Mouse (Mus musculus) urinary bladder, postnatal 25 days (tissue): ENCODE data around the gene Gstt2.

ENCODE experiments used
- DNase-seq: peaks from one replicate; pipeline ENCODE4 v3.0.0; 2022; ENCODE audit warnings: low spot score

Gstt2 gene

DNA sequence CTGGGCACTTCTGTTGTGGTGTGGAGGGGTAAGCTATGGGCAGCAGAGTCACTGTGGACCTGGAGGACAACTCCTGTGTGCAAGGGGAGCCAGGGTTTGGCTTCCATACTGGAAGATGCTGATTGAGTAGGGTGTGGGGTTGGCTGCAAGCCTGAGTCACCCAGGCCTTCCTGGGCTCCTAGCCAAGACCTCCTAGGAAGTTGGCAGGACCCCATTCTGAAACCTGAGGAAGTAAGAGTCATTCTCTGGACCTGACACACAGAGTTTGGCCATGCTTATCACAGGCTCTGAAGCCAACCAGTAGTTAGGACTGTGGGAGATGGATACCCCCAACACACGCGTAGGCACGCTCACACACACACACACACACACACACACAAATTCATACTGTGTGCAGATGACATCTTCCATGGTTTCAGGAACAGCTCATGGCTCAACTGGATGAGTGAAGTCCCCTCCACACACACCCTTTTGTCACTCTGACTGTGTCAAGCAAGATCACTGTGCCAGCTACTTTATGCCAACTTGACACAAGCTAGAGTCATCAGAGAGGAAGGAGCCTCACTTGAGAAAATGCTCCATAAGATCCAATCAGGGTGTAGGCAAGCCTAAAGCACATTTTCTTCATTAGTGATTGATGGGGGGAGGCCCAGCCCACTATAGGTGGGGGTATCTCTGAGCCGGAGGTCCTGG lies 9.4 kb downstream of the Gstt2 start:
- DNase-seq, result no peak

DNA sequence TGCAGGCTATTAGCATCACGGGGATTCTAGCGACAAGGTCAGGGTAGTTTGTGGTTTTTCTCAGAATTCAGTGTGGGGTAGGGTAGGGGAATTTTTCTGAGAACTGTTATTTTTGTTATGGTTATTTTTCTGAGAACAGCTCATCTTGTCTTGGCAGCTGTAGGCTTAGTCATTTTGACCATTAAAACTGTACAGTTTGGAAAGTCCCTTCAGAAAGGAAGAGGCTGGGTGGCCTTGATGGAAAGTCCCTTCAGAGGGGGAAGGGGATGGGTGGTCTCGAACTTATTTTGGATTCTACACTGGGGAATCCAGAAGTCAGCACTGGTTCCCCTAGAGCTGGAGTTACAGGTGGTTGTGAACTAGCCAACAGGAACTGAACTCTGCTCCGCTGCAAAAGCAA lies 12.7 kb downstream of the Gstt2 start:
- no peak for DNase-seq

DNA sequence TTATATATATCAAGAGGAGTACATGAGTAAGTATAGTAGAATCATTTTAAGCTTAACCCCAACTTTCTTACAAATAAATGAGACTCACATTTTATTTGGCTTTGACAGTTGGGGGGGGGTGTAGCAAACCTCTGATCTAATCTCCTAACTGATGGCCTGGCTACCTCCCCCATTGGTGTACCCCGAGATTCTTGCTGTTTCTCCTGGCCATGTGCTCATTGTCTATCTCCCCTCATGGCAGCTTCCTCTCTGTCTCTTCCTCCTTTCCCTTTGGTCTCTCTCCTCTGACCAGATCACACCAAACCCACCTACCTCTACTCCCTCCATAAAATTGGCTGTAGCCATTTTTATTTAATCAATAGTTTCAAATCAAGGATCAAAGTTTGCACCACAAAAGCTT lies 13.4 kb downstream of the Gstt2 start:
- no peak for DNase-seq

DNA sequence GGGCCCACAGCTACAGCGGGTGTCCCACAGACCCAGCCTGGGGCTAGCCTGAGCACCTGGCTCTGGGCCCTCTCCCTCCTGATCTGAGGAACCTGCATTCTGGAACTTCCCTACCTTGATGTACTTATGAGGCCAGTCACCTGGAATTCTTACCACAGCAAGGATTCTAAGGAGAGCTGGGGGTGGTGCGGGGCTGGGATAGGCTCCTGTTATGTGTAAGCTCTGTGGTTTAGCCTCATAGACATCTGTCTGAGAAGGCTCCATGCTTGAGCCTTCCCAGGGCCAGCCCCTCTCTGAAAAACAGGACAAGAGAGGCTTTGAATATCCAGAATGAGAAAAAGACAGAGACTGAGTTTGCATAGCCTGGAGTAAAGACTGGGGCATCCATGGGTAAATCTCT lies 14.8 kb downstream of the Gstt2 start, which contains the start of gene Gstt4:
Gene Gstt4, minus strand, starts transcription at position 101 of the 400 bp plus-strand sequence.
- no peak for DNase-seq

DNA sequence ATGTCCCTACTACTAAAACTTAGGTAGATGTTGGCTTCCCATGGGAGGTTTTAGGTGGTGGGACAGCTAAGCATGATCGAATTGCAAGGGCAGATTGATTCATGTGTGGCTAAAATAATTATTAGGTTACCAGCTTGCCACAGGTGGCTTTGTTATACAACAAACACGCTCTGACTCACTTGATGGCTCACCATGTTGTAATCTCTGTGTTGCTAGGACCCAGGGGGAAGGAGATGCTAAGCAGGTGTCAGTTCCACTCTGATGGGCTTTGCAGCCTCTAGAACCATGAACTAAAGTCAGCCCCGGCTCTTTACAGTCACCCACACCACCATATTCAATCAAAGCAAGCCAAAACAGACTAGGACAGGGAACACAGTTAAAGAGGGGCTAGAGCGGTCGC lies 17.3 kb downstream of the Gstt2 start:
- no peak for DNase-seq

DNA sequence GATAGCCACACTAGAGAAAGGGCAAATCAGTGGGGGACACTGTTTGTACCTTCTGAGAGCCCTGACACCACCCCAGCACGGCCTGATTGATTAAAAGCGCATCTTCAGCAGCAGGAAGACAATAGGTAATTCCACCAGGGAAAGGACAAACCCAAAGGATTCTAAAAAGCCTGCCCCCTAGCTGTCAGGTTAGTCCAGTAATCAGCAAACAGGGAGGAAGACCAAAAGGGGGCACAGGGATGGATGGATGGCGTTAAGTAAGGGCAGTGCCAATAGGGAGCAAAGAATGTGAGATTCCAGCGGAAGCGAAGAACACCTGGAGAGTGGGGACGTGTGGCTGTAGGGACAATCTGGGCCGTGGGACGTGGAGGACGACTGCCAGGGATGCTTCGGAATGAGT lies 18.6 kb downstream of the Gstt2 start:
- no peak for DNase-seq

DNA sequence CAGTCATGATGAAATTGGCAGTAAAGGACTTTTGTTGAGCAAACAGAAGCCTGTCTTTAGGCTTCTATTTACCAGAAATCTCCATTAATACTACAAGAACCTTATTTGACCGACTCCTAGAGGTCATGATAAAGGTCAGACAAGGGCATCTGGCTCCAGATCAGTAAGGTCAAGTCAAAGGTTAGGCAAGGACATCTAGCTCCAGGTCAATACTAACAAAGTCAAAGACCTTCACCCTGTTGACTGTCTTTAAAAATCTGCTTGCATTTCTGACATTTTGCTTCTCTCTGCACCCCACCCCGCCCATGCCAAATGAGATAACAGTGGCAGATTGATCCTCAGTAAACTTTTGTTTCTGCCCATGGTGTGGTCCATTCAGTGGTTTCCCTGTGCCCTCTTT lies 33.0 kb downstream of the Gstt2 start:
- no peak for DNase-seq

DNA sequence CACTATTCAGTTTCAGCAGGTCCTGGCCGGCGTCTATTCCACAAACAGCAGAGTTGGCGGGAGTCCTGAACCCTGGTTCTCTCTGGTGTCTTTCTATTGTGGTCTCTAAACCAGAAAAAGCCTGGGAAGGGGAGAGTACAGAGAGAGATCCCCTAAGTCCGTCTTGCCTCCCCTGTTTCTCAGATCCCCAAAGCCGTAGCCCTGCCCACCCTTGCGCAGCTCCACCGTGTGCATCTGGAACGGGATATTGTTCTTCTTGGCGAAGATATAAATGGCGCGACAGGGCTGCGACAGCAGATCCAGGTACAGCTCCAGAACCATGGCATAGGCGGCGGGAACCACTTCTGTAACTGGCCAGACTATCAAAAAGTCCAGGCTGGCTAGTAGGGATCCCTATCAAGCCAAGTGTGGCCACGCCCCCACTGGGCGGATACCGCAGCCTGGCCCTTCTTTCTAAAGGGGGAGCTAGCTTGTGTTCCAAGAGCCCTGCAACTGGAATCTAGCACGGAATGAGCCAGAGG lies 39.0 kb downstream of the Gstt2 start, which contains the start of gene Gstt1:
Gene Gstt1, minus strand, starts transcription at position 409 of the 521 bp plus-strand sequence.
- DNase-seq, result peak; percentile 61

DNA sequence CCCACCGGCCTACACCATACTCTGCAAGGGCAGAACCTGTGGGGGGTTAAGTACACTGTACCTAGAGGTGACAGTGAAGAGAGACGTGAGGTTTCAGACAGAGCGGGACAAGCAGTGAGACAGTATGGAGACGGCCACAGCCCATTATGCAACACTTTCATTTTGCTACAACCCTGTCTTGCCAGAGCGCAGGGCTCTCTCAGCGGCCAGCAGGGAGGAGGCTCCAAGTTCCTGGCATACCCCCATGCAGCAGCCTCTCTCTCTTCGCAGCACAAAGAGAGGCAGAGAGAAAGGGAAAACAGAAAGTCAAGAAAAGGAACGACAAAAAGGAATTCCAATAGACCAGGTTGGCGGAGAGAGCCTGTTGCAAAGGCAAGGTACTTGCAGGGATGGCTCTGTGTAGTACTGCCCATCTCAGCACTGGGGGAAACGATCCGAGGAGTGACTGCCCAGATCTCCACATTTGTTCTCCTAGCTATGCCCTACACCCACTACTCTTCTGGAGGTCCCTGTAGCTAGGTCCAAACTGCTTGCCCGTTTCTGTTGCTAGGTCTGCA lies 39.5 kb downstream of the Gstt2 start:
- DNase-seq, result peak; percentile 47

DNA sequence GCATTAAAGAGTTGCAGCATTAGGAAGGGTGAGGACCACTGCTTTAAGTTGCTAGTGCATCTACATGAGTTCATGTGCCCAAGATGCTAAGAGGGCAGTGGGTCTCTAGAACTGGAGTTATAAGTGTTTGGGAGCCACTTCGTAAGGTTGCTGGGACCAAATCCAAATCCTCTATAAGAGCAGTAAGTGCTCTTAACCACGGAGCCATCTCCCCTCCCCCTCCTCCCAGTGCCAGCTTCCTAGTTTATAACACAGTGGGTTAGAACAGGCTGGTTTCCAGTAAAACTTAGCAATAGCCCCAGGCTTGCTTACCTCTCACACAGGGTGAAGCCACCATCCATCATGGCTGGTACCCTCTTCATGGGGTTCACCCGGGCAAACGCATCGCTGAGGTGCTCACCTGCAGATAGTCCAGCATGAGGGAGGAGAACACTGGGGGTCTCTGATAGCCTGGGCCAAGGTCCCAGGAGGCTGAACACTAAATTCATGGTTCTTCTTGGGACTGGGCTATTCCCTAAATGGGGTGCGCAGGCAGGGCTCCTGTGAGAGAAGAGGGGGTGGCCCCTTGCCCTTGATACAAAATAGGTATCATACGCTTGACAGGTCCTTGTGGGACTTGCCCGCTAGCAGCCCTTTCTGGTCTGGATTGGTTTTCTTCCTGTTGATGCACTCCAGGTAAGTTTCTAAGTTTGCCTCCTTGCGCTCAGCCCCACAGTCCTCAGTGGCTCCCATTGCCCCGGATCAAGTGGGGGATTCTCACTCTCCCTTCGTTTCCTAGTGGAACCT lies 40.3 kb downstream of the Gstt2 start:
- DNase-seq, result no peak

DNA sequence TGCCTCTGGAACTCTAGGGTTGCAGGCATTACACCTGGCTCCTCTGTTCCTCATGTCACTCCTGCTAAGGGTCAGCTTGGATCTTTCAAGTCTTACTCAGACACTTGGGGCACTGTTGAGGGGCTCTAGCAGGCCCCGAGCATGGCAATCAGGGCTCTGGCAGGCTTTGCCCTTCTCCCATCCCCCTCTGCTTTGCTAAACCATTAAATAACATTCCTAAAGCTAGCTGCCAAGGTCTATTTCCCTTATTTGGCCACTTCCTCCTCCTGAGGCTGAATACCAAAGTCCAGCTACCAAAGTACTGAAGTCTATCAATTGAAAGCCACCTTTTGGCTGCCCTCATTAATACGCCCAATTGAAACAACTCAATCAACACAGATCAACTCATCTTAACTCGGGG lies 42.3 kb downstream of the Gstt2 start:
- no peak for DNase-seq

DNA sequence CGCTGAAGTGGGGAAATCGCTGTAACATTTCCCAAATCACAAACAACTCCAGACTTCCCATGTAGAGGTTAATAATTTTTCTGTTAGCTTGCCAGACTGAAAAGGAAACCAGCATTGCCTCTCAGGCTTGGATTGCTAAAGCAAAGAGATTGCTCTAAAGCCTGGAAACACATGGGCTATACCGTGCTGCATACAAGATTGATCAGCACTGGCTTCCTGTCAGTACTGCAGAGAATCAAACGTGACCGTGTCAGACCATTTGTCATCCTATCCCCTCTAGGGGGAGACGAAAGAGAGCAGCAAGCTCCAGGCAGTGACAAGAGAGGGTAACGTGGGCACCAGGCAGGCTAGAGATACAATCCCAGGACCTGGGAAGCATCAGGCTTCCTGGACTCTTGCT lies 46.5 kb downstream of the Gstt2 start:
- DNase-seq, result no peak

DNA sequence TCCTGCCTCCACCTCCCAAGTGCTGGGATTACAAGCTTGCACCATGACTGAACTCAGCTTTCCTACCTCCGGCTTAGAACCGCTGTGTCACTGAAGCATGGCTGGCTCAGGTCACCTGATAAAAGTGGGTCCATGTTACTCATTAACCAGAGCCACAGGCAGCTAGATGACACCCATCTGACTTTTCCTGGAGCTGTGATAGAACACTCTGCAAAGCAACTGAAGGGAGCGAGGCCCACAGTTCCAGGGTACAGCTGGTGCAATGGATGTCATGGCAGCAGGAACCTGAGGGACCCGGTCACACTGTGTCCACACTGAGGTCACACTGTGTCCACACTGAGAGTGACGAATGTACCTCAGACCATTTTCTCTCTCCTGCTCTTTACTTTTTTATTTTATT lies 47.4 kb downstream of the Gstt2 start:
- DNase-seq, result no peak

DNA sequence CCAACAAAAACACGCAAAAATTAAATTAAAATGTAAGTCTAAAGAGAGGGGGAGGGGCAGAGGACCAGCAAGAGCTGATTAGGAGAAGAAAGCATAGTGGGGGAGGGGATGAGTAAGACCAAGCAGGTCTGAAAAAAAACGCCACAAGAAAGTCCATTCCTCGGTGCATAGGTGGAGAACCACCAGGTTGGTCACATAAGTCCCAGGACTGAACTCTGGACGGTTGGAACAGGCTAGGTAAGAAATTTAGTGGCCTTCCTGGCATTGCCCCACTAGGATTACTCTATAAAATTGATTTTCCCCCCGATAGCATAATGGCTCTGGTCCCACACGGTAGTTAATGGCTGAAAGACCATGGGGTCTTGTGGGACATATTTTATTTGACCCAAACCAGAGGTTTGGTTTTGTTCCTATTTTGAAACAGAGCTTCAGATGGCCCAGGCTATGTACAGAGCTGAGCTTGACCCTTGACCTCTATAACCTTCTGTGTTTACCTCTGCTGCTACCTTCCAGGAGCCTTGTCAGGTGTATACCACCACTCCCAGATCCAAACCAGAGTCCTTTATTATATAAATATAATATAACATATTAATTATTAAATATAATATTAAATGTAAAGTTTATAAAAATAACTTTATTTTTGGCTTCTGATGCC lies 48.0 kb downstream of the Gstt2 start:
- no peak for DNase-seq

DNA sequence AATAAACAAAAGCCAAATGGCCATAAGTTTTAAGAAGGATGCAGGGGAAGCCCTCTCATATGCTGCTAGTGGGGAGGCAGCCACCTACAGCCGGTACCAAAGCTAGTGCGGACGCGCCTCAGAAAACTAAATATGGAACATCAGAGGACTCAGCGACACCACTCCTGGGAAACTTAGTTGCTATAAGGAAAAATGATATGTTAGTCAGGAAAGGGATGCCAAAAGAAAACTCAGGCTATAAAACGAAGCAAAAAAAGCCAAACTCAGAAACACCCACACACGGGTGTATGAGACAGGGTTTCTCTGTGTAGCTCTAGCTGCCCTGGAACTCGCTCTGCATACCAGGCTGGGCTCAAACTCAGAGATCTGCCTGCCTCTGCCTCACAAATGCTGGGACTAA lies 48.9 kb downstream of the Gstt2 start:
- DNase-seq, result no peak

DNA sequence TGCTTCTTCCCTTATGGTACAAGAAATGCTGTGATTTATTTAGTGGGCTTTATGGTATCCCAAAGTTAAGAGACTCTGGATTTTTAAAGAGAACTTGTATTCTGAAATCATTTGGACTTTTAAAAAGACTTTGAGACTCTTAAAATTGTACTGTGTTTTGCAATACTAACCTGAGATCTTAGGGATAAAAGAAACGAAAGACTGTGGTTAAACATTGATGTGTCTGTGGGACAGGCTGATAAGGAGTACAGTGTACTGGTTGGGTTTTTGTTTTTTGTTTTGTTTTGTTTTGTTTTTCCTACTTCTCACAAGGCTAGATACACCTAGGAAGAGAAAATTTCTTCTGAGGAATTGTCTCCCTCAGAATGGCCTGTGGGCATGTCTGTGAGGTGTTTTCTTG lies 51.8 kb downstream of the Gstt2 start:
- DNase-seq, result no peak
